18 mouse cellular contexts compared by ENCODE assay signal in genomic region chr10:19596866-19597265, GRCm38 (mm10). TPM values are rescaled to one million over a fixed set of nuclear protein-coding genes. Genes with fewer than 3 reads are reported as not detected.
"Had no signal": no experiment of that assay in that cellular context is flagged by ENCODE, and none has a peak within 500 bp of the region (broad histone marks: within the 10 kb centered on the region; RNA-seq: fewer than 3 reads in every experiment).

No protein-coding gene starts in this region.

- DNase-seq: kidney, adult 2 months; kidney, postnatal 25 days; layer of hippocampus, postnatal 36 days; liver; lung, embryonic 14.5 days; lung, postnatal 10 days; lung, postnatal 4 days; right cerebral cortex, postnatal 14 days; thymus, postnatal 4 days had no signal

- H3K9ac ChIP-seq: kidney, embryonic 15.5 days; limb, embryonic 12.5 days; liver, embryonic 15.5 days; lung, embryonic 14.5 days; midbrain, embryonic 12.5 days had no signal

- ATAC-seq: midbrain, embryonic 16.5 days had no signal

- H3K4me2 ChIP-seq: kidney, embryonic 15.5 days; limb, embryonic 12.5 days; liver, embryonic 15.5 days; lung, embryonic 14.5 days; midbrain, embryonic 12.5 days had no signal

- H3K27me3 ChIP-seq: kidney, embryonic 15.5 days; limb, embryonic 12.5 days; liver, embryonic 15.5 days; midbrain, embryonic 12.5 days had no signal

- H3K27ac ChIP-seq: kidney, embryonic 15.5 days; limb, embryonic 12.5 days; liver, embryonic 15.5 days; midbrain, embryonic 12.5 days; stomach, postnatal 0 days had no signal

- H3K4me3 ChIP-seq: kidney, embryonic 15.5 days; limb, embryonic 12.5 days; liver, embryonic 15.5 days; midbrain, embryonic 12.5 days had no signal

- H3K9me3 ChIP-seq: limb, embryonic 12.5 days; liver, embryonic 15.5 days had no signal

RNA-seq across cellular contexts. Expression of gene Il22ra2, which starts 24.9 kb away (rescaled TPM):
- total RNA-seq: layer of hippocampus, postnatal 36 days; left cerebral cortex, postnatal 36 days; megakaryocyte-erythroid progenitor cell, adult 5-6 weeks had no signal
- polyA plus RNA-seq: kidney, embryonic 15.5 days; limb, embryonic 12.5 days; liver, embryonic 15.5 days; lung, embryonic 14.5 days; midbrain, embryonic 12.5 days; midbrain, embryonic 16.5 days; neural tube, embryonic 14.5 days; stomach, postnatal 0 days had no signal
